Mouse (Mus musculus) cerebellum, adult 18-20 months (tissue): ENCODE measurements at regions not wholly inside any gene's neighbourhood (a gene's known extent, or its start where the extent isn't known, plus 50 kb on each side); places are given as distances from the start of the nearest gene placed in this dataset.

Source experiments
- DNase-seq, 2 experiments: peaks; one replicate each; pipeline ENCODE4 v3.0.0; 2021

GRCm38 (mm10) chr17:16101548-16101947, 270.7 kb upstream of the Rgmb start:
- DNase-seq: no peak

- DNase-seq: no peak
Measured at GRCm38 (mm10) chr17:16092952-16093351, 262.1 kb upstream of the Rgmb start.

DNA sequence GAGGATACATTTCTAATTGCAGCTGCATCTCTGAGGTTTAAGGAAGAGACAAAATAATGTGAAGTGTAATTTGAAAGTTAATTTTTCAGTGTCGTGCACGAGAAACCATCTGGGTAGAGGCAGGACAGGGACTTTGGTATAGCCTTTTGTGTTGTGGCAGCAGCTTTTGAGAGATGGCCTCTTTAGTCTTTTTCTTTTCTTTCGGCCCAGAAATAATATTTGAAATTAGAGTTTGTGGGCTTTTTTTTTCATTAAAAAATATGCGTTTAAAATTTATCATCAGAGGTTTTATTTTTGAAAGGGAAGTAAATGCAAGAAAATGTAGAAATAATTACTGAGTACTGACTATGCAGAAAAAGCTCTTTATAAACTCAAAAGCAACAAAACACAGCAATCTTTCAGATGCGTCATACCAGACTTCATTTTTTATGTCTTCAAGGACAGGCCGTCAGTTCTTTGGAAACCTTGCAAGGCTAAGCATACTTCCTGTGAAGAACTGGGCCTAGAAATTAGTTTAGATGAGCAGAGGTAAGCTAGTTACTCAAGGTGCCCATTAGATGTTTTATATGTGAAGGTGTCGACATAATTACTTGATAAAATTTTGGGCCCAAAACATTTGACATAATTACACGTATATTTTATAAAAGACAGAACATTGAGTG, 258.9 kb upstream of the Rgmb start:
- no peak for DNase-seq

GRCm38 (mm10) chr17:16088879-16089618, 258.2 kb upstream of the Rgmb start:
- DNase-seq: no peak

DNA sequence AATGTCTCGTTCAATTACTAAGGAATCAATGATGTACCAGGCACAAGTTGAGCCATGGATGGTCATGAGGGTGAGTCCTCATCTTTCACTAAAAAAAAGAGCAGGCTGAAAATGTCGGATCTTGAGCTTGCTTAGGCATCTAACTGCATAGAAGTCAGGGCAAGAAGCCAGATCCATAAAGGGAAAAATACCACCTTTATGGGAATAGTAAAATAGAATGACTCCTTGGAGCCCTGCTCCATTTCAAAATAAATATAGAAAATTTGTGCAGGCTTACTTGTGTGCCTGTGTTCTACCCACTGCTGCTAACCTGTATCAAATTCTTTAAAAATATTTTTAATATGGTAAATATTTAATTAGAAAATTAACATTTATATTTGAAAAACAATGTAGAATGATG, 256.2 kb upstream of the Rgmb start:
- DNase-seq: no peak

DNA sequence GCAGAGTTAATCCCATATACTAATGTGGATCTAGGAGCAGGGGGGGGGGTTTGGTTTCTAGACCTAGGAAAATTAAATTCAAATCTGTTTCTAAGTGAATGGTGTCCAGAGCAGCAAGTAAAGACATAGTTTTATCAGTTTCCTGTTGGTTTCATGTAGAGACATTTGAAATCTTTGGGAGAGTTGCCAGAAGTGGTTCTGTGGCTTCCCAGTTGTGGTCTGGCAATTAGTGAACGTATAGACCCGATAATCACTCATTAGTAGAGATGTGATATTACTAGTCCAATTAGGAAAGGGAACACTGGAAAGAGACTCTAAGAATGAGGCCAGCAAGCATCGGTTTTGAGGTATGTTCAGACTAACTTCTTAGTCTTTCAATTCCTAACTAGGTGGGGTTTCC, 252.0 kb upstream of the Rgmb start:
- DNase-seq: no peak

DNA sequence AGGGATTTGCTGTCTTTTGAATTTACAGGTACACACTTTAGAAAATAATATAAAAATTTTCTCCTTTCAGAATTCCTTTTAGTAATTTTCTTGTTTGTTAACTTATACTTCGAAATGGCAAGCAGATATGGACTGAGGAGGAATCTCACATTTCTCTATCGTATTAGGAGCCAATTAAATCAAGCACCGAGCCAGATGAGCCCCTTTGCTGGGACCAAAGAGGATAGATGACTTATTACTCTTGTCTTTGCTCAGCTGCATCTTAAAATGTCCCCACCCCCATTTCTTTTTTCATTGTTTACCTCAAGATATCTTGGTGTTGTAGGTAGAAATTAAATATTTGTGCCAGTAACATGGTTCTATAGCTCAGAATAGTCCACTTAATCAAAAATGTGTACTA, 247.7 kb upstream of the Rgmb start:
- no peak for DNase-seq

GRCm38 (mm10) chr17:16069334-16069733, 238.5 kb upstream of the Rgmb start:
- no peak for DNase-seq

DNA sequence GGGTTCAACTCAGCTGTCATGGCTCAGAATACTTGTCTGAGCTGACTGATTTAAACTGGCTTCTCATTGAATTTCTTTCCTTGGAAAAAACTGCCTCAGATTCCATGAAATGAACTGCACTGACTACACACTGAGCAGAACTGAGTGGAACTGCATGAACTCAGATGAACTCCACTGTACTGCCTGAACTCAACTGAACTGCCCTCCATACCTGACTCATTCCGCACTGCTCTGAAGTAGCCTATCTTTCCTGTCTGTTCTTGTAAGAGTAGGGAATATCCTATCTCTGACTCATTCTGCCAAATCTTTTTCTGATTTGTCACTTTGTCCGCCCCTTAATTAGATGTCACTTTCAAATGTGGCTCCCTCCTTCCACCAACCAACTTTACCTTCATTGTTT, 237.0 kb upstream of the Rgmb start:
- no peak for DNase-seq

GRCm38 (mm10) chr17:16054481-16054880, 223.6 kb upstream of the Rgmb start:
- DNase-seq: no peak

DNA sequence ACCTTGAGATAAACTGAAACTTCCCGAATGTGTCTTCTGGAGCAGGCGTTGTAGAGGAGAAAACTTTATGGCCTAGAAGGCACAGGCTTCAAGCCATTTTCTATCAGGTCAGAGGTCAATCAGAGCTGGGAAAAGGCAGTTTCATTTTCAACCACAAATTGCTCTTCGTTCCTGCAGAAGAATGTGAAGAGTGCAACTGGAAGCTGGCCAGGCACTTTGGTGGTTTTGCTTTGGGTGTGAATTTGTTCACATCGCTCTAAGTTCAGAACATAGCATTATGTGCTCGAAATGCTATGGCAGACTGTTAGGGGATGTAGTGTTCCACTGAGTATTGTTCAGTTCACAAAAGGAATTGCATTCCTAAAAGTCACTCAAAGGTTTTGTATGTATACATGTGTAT, 220.9 kb upstream of the Rgmb start:
- DNase-seq: no peak

- no peak for DNase-seq
Measured at GRCm38 (mm10) chr17:16041542-16042251, 210.9 kb upstream of the Rgmb start.

DNA sequence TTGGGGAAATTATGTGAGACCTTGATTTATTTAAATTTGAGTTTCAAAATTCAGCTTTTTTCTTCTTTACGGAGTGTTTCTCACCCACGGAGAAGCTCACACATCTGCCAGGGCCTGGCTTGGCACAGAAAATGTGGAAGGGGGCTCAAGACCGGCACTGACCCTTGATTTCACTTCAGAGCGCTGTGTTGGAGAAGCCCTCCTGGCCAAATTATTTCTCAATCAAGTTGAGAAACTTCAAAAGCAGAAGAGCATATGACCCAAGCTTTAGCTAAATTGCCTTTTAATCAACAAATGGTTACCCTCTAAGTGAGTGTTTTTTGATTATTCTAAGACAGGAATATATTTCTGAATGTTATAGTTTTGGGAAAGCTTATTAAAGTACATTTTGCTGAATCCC, 197.2 kb upstream of the Rgmb start:
- DNase-seq: no peak

DNA sequence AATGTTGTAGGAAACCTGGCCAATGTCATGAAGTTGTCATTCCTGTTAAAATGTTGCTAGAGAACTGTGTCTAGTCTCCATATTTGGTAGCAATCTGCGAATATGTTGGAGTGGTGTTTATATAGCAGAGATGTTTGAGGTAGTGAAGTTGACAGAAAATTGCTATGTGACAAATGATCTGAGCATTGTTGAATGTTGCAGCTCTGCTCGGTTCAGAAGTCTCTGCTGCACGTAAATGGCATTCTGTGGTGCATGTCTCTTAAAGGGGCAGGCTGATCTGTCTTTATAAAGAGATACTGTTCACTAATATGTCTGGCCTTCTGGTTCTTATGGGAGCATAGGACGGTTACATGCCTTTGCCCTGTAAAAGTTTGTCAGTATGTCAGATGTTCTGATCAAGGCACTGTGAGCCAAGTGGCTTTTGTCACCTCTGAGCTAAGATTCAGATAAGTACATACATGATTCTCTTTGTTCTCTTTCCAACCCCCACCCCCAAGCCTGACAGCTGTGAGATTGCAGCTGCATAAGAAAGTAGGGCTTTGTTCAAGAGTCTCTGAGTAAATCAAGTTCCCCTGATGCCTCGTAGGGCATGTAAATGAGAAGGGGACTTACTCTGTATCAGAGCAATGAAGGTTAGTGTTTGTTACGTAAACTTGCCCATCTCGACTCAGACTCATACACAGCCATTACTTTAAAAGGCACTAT, 174.2 kb upstream of the Rgmb start:
- no peak for DNase-seq

- no peak for DNase-seq
Measured at GRCm38 (mm10) chr17:16004002-16004401, 173.2 kb upstream of the Rgmb start.

GRCm38 (mm10) chr17:15998771-15999170, 167.9 kb upstream of the Rgmb start:
- no peak for DNase-seq

DNA sequence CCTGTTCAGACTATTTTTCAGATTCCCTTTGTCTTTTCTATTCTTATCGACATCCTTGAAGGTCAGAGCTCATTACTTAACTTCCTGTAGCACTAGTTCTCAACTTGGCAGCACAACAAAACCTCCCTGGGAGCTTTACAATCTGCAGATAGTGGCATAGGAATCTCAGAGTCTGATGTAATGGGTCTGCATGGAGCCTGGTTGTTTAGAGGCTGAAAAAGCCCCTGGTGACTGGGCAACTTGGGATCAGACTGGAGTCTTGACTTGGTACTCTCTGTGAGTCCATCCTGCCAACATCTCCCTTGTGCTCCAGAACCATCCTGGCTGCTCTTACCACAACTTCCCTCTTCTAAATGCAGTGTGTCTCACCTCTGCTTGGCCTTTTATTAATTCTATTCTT, 166.4 kb upstream of the Rgmb start:
- no peak for DNase-seq

- no peak for DNase-seq
Measured at GRCm38 (mm10) chr17:15995493-15995892, 164.7 kb upstream of the Rgmb start.

DNA sequence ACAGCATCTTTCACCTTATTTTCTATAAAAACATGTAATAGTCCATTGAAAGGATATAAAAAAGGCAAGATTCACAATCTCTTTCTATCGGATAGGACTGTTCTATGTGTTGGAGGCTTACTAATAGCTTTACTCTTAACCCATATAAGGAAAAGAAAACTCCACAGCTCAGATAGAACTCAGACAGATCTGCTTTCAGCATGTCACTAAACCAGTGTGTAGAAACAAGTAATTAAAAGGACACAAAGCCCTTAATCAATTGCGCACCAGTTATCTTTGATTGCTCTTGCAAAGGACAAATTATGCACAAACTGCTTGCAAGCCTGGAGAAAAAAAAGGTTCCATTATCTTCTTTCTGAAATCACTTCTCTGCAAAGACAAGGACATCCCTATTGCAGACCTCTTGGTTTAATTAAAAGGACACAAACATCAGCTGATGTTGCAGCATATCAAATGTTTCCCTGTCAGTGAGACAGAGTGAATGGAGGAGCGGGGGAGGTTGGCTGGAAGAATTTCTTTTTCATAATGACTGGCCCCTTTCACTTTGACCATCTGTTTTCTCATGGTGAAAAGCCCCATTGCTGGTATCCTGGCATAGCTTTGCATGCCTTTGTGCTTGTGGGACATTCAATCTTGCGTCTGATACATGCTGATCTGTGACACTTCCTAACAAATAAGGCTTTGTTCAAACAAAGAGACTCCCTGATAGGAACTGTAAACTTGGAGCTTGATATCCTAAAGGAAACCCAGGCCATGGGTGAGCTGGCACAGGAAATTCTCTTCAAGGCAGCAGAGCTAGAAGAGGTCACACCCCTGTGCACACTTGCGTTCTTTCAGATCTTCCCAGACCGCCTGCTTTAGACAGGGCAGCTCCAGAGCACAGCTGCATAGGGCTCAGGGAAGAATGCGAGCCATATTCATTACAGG, 162.8 kb upstream of the Rgmb start:
- peak in 1 of 2 experiments; percentile 6 for DNase-seq

GRCm38 (mm10) chr17:15991916-15992315, 161.1 kb upstream of the Rgmb start:
- DNase-seq: no peak

- no peak for DNase-seq
Measured at GRCm38 (mm10) chr17:15990303-15990702, 159.5 kb upstream of the Rgmb start.

DNA sequence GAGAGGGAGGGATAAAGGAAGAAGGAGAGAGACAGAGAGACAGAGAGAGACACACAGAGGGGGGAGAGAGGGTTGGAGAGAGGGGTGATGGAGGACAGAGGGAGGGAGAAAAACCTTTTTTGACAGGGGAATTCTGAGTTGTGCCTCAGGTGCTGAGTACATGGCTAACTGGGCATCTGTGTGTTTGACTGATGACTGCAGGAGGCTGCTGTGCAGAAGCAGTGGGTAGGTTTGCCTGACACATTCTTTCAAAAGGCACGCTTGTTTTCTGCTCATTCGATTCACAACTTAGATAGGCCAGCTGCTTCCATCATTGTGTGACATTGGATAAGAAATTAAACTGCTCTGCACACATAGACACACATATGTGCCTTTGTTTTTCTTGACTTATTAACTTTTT, 150.7 kb upstream of the Rgmb start:
- DNase-seq: no peak
